Mouse (Mus musculus): ENCODE measurements around the gene Glis2. TPM values are rescaled to one million over a fixed set of nuclear protein-coding genes. Genes with fewer than 3 reads are reported as not detected.
A peak's percentile ranks its signal among the peaks of the same experiment; 100 is the strongest.

Gene Glis2
- total and polyA plus RNA-seq, 2 experiments from 2014 or later, result 11.8 to 25.4 TPM

DNA sequence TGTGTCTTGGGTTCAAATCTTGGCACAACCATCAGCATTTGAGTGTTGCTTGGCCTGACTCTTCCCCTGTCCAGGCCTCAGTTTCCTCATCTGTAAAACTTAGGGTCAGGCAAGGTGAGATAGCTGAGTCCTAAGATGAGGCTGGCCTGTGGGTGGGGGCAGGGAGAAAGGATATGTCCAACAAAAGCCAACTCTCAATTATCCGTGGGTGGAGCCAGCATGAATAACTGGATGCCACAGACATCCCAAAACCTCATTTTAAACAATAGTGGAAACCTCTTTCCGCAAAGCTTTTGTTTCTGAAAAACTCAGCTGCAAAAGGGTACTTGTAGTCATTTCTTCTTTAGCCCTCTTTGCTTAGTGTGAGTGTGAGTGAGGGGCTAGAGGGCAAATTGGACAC lies 2.3 kb downstream of the Glis2 start:
- no peaks in the 10 kb centered on the region for H3K9me3 ChIP-seq (replicated peaks; ENCODE audit: control insufficient read depth, low read length)
- H3K9ac ChIP-seq (replicated peaks; ENCODE audit: low read depth, low read length), result no peak overlapping the region
- no peak overlapping the region for H3K4me3 ChIP-seq (ENCODE audit: low read depth, low read length)
- ATAC-seq (ENCODE audit: insufficient read depth, low read depth) (no peak), DNase-seq (ENCODE audit: low spot score) (no peak)
- peaks cover 60% of the 10 kb centered on the region for H3K4me1 ChIP-seq (ENCODE audit: control insufficient read depth, insufficient read depth)
- no peak for TF ChIP-seq CTCF (IDR thresholded peaks at IDR 0.05; ENCODE audit: low read depth)
- TF ChIP-seq EP300 (IDR thresholded peaks at IDR 0.05; ENCODE audit: low read depth), result no peak
- H3K27me3 ChIP-seq (ENCODE audit: control insufficient read depth, insufficient read depth, low read length), result no peaks in the 10 kb centered on the region
- no peaks in the 10 kb centered on the region for H3K36me3 ChIP-seq (replicated peaks; ENCODE audit: control insufficient read depth, insufficient read depth, low read length)
- H3K27ac ChIP-seq (ENCODE audit: low read depth), result no peak overlapping the region
- H3K4me2 ChIP-seq (ENCODE audit: low read depth, low read length), result peak overlapping the region; percentile 91; the same call in 1 of the 2 replicates
- 53% methylated on average over 2 of the region's 2 CpGs for WGBS

DNA sequence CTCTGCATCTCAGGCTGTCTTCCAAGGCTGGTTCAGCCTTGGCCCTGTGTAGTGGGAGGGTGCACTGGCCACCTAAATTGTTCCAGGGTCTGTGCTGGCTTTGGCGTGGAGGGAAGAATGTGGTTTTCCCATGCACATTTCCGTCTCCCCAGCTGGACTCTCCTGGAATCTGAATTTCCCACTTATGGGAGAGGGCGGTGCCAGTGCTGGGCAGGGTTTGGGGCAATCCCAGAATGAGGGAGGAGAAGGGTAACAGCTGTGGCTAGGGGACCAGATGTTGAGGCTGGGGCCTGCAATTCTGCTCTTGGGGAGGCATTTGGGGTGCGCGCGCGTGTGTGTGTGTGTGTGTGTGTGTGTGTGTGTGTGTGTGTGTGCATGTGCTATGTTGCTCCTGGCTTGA lies 2.8 kb downstream of the Glis2 start:
- Histone ChIP-seq H3K36me3 (replicated peaks; ENCODE audit: control insufficient read depth, insufficient read depth, low read length) (no peaks in the 10 kb centered on the region), H3K27ac (ENCODE audit: low read depth) (no peak overlapping the region), H3K4me2 (ENCODE audit: low read depth, low read length) (no peak overlapping the region), H3K4me1 (ENCODE audit: control insufficient read depth, insufficient read depth) (peaks cover 64% of the 10 kb centered on the region), H3K4me3 (ENCODE audit: low read depth, low read length) (no peak overlapping the region), H3K9ac (replicated peaks; ENCODE audit: low read depth, low read length) (no peak overlapping the region), H3K9me3 (replicated peaks; ENCODE audit: control insufficient read depth, low read length) (no peaks in the 10 kb centered on the region), H3K27me3 (ENCODE audit: control insufficient read depth, insufficient read depth, low read length) (no peaks in the 10 kb centered on the region)
- ATAC-seq (ENCODE audit: insufficient read depth, low read depth) (no peak), DNase-seq (ENCODE audit: low spot score) (no peak)
- TF ChIP-seq CTCF (IDR thresholded peaks at IDR 0.05; ENCODE audit: low read depth) (no peak), EP300 (IDR thresholded peaks at IDR 0.05; ENCODE audit: low read depth) (no peak)
- 59% methylated on average over 7 of the region's 7 CpGs for WGBS

DNA sequence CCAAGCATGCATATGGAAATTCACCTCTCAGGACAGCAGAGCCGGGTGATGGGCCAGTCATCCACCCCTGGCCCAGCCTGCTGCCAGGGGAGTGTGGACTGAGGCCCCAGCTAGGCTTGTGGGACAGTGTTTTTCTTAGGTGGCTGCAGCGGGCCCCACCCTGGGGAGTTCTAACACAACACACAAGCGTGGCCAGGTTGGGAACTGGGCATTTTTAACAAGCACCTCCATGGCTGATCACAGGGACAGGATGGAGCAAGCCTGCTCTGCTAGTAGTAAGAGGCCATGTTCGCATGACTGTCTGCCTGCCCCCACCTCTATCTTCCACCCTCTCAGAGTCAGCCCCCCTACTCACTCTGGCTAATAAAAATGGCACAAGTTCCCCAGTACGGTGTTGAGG lies 3.5 kb downstream of the Glis2 start:
- H3K9ac ChIP-seq (replicated peaks; ENCODE audit: low read depth, low read length), result no peak overlapping the region
- ATAC-seq (ENCODE audit: insufficient read depth, low read depth) (no peak), DNase-seq (ENCODE audit: low spot score) (no peak)
- 0 out of 2 replicates have a peak overlapping the region, but pooled peaks have one; percentile 9 for H3K27ac ChIP-seq (ENCODE audit: low read depth)
- no peak overlapping the region for H3K4me3 ChIP-seq (ENCODE audit: low read depth, low read length)
- no peaks in the 10 kb centered on the region for H3K27me3 ChIP-seq (ENCODE audit: control insufficient read depth, insufficient read depth, low read length)
- no peak overlapping the region for H3K4me2 ChIP-seq (ENCODE audit: low read depth, low read length)
- H3K36me3 ChIP-seq (replicated peaks; ENCODE audit: control insufficient read depth, insufficient read depth, low read length), result no peaks in the 10 kb centered on the region
- 73% methylated on average over 5 of the region's 5 CpGs for WGBS
- no peaks in the 10 kb centered on the region for H3K9me3 ChIP-seq (replicated peaks; ENCODE audit: control insufficient read depth, low read length)
- no peak for TF ChIP-seq CTCF (IDR thresholded peaks at IDR 0.05; ENCODE audit: low read depth)
- no peak for TF ChIP-seq EP300 (IDR thresholded peaks at IDR 0.05; ENCODE audit: low read depth)
- H3K4me1 ChIP-seq (ENCODE audit: control insufficient read depth, insufficient read depth), result peaks cover 71% of the 10 kb centered on the region

DNA sequence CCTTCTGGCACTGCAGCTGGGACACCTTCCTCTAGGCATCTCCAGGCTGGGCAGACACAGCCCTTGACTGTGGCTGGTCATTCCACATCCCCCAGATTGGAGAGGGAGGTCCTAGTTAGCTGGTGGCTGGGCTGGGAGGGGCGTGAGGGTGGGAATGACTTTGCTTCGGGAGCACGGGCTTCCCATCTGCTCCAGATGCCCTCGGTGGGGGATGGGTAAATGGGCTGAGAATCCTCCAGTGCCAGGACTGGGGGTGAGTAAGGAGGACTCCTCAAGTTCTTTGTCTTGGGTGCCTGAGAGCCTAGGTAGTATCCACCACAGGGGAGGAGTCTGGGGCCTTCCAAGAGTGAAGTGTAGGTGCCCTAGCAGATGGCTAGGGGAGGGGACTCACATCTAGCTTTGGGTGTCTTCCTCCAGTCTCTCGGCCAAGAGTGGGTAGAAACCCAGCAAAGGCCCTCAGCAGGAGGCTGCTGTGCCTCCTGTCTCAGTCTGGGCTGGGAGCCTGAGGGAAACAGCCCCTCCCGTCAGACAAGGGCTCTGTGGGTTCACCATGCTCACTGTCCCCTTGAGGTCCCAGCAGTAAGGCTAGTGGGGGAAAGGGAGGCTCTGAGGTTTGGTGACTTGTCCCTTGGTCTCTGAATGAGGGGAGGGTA lies 4.5 kb downstream of the Glis2 start:
- no peak overlapping the region for H3K4me3 ChIP-seq (ENCODE audit: low read depth, low read length)
- H3K4me1 ChIP-seq (ENCODE audit: control insufficient read depth, insufficient read depth), result peaks cover 73% of the 10 kb centered on the region
- WGBS, result 32% methylated on average over 6 of the region's 6 CpGs
- H3K4me2 ChIP-seq (ENCODE audit: low read depth, low read length), result no peak overlapping the region
- no peak for TF ChIP-seq CTCF (IDR thresholded peaks at IDR 0.05; ENCODE audit: low read depth)
- peak overlapping the region; percentile 31; the same call in 1 of the 2 replicates for H3K9ac ChIP-seq (replicated peaks; ENCODE audit: low read depth, low read length)
- H3K9me3 ChIP-seq (replicated peaks; ENCODE audit: control insufficient read depth, low read length), result no peaks in the 10 kb centered on the region
- ATAC-seq (ENCODE audit: insufficient read depth, low read depth) (no peak), DNase-seq (ENCODE audit: low spot score) (no peak)
- no peak overlapping the region for H3K27ac ChIP-seq (ENCODE audit: low read depth)
- no peaks in the 10 kb centered on the region for H3K36me3 ChIP-seq (replicated peaks; ENCODE audit: control insufficient read depth, insufficient read depth, low read length)
- no peaks in the 10 kb centered on the region for H3K27me3 ChIP-seq (ENCODE audit: control insufficient read depth, insufficient read depth, low read length)

DNA sequence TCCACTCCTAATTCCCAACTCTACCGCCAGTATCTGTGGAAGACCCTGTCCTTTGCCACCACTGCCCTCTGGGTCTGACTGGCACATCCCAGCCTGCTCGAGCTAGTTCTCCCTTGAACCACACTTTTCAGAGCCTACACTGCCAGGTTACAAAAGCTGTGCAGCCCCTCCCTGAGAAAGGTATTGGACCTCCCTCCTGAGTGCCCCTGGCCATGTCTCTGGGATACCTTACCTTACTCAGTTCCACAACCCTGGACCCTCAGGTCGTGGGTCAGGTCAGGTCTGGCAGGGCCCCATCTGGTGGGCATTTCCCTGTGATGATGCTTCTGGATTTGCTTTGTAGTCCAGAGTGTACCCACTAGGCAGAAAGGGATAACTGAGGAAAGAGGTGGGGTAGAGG lies 5.1 kb downstream of the Glis2 start:
- 0 out of 2 replicates have a peak overlapping the region, but pooled peaks have one; percentile 31 for H3K9ac ChIP-seq (replicated peaks; ENCODE audit: low read depth, low read length)

More for the DNA sequence above, 5.1 kb downstream of the Glis2 start:
- Histone ChIP-seq H3K4me3 (ENCODE audit: low read depth, low read length) (no peak overlapping the region), H3K27me3 (ENCODE audit: control insufficient read depth, insufficient read depth, low read length) (no peaks in the 10 kb centered on the region), H3K9me3 (replicated peaks; ENCODE audit: control insufficient read depth, low read length) (no peaks in the 10 kb centered on the region), H3K36me3 (replicated peaks; ENCODE audit: control insufficient read depth, insufficient read depth, low read length) (no peaks in the 10 kb centered on the region), H3K27ac (ENCODE audit: low read depth) (no peak overlapping the region), H3K4me1 (ENCODE audit: control insufficient read depth, insufficient read depth) (peaks cover 79% of the 10 kb centered on the region), H3K4me2 (ENCODE audit: low read depth, low read length) (no peak overlapping the region)
- DNase-seq (ENCODE audit: low spot score), result no peak
- no peak for TF ChIP-seq CTCF (IDR thresholded peaks at IDR 0.05; ENCODE audit: low read depth)
- no peak for TF ChIP-seq EP300 (IDR thresholded peaks at IDR 0.05; ENCODE audit: low read depth)
- no peak for ATAC-seq (ENCODE audit: insufficient read depth, low read depth)
- 79% methylated on average over 3 of the region's 3 CpGs for WGBS

All from heart, postnatal 0 days (tissue).